Mouse (Mus musculus): ENCODE data around the gene Tmem95. TPM values are rescaled to one million over a fixed set of nuclear protein-coding genes. Genes with fewer than 3 reads are reported as not detected.
"Not testable (repeated sequence)": the region's sequence is repeated elsewhere in the genome, so short reads cannot be mapped to it uniquely, and the experiment has no call there.

Gene Tmem95
- polyA plus RNA-seq, 1 experiment, result not detected

DNA sequence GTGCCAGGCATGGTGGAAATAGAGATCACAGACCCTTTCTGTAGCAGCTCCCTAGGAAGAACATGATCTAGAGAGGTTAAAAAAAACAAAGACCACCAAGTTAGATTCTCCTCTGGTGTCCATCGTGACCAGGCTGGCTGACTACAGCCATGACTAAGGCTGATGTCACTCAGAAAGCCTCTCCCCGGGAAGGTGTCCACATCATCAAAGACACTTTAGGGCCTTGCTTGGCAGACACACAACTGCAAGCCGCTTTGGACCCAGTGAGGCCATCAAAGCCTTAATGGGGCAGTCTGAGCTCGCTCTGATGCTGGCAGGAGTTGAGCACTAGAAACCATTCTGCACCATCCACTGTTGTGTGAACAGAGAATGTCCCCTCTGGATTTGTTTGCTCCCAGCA lies 5.4 kb downstream of the Tmem95 start:
- Histone ChIP-seq H3K4me1 (ENCODE audit: control insufficient read depth, insufficient read depth, low read length) (no peaks in the 10 kb centered on the region), H3K27ac (ENCODE audit: insufficient read depth, low read length) (no peak overlapping the region), H3K4me3 (ENCODE audit: insufficient read depth, low read length) (no peak overlapping the region)
- TF ChIP-seq POLR2A (IDR thresholded peaks at IDR 0.05; ENCODE audit: extremely low read depth, insufficient read depth, low read length), result no peak
- no peak for TF ChIP-seq CTCF (IDR thresholded peaks at IDR 0.05; ENCODE audit: extremely low read depth, insufficient read depth, low read length)

DNA sequence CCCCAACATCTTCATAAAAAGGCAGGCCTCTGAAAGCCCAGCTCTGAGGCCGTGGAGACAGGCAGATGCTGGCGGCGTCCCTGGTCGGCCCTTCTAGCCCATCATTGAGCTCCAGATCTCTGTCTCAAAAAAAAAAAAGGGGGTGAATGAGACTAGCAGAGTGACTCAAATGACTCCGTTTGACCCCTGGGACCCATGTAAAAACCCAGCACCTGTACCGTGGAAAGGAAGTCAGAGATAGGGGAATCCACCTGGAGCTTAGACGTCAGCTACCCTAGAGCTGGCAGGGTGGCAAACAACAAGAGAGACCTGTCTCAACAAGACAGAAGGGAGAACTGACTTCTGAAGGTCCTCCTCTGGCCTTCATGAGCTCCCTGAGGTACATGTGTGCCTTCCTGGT lies 6.0 kb downstream of the Tmem95 start:
- Histone ChIP-seq H3K4me1 (ENCODE audit: control insufficient read depth, insufficient read depth, low read length) (no peaks in the 10 kb centered on the region), H3K4me3 (ENCODE audit: insufficient read depth, low read length) (no peak overlapping the region), H3K27ac (ENCODE audit: insufficient read depth, low read length) (no peak overlapping the region)
- TF ChIP-seq POLR2A (IDR thresholded peaks at IDR 0.05; ENCODE audit: extremely low read depth, insufficient read depth, low read length) (no peak), CTCF (IDR thresholded peaks at IDR 0.05; ENCODE audit: extremely low read depth, insufficient read depth, low read length) (no peak)

DNA sequence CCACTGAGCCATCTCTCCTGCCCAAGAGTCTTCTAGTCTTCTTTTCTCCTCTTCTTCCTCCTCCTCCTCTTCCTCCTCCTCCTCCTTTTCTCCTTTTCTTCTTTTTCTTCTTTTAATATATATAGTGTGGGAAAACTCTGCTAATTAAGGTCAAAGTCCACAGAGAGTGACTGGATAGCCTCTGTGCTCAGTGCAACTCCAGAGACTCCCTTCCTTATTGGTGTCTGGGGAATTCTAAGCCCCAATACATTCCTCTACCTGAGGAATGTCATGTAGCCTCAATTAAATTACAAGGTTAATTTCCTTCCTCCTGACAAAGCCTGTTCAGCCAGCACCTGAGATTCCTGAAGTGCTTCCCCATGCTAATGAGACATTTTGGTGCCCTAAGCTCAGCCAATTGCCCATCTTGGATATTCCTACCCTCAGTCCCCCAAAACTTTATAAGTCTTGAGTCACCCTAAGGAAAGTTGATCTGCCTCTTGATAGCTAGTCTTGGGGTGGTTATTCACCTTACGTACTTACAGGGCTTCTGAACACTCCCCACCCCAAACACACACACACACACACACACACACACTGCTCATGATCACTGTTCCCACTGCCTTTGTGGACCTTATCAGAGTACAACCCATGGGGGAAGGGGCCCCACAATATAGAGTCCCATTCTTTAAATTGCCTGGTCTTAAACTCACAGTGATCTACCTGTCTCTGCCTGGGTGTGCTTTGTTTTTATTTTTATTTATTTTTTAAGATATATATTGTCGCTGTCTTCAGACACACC lies 7.3 kb downstream of the Tmem95 start:
- Histone ChIP-seq H3K4me1 (ENCODE audit: control insufficient read depth, insufficient read depth, low read length) (peaks cover 2% of the 10 kb centered on the region; the same call in 1 of the 2 replicates), H3K27ac (ENCODE audit: insufficient read depth, low read length) (no peak overlapping the region), H3K4me3 (ENCODE audit: insufficient read depth, low read length) (no peak overlapping the region)
- no peak for TF ChIP-seq CTCF (IDR thresholded peaks at IDR 0.05; ENCODE audit: extremely low read depth, insufficient read depth, low read length)
- no peak for TF ChIP-seq POLR2A (IDR thresholded peaks at IDR 0.05; ENCODE audit: extremely low read depth, insufficient read depth, low read length)

DNA sequence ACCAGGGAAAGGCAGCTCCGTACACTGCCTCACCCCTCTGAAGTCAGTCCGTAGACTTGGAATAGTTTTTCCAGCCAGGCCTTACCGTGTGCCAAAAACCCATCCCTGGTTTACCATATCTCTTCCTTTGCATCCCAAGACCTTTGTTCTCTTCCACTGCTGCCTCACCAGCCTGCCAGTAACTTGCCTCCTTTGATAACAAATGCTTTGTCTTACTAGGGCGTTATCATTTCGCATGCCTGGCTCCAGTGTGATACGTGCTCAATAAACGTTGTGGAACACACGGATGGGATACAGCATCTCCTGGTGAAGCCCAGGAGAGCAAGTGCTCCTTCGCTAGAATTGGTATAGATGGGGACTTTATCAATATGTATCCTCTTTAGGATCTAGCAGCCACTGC lies 10.5 kb downstream of the Tmem95 start:
- peaks cover 2% of the 10 kb centered on the region; the same call in 1 of the 2 replicates for H3K4me1 ChIP-seq (ENCODE audit: control insufficient read depth, insufficient read depth, low read length)
- TF ChIP-seq CTCF (IDR thresholded peaks at IDR 0.05; ENCODE audit: extremely low read depth, insufficient read depth, low read length) (no peak), POLR2A (IDR thresholded peaks at IDR 0.05; ENCODE audit: extremely low read depth, insufficient read depth, low read length) (no peak)
- no peak overlapping the region for H3K4me3 ChIP-seq (ENCODE audit: insufficient read depth, low read length)
- H3K27ac ChIP-seq (ENCODE audit: insufficient read depth, low read length), result no peak overlapping the region

DNA sequence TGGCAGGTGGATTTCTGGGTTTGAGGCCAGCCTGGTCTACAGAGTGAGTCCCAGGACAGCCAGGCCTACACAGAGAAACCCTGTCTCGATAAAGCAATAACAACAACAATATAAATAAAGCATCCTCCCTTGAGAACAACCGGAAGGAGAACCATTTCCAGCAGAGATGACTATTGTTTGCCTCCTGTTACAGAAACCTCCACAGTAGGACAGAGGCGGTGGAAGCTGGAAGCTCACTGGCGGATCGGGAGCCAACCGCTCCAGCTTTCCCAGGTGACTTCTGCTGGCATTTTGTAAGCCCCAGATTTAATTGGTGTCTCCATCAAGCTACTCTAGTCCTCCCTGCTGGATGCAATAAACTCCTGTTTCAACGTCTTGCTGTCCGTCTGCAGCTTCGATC lies 12.3 kb downstream of the Tmem95 start:
- no peak for TF ChIP-seq POLR2A (IDR thresholded peaks at IDR 0.05; ENCODE audit: extremely low read depth, insufficient read depth, low read length)
- TF ChIP-seq CTCF (IDR thresholded peaks at IDR 0.05; ENCODE audit: extremely low read depth, insufficient read depth, low read length), result no peak
- H3K4me3 ChIP-seq (ENCODE audit: insufficient read depth, low read length), result no peak overlapping the region
- peaks cover 2% of the 10 kb centered on the region; the same call in 1 of the 2 replicates for H3K4me1 ChIP-seq (ENCODE audit: control insufficient read depth, insufficient read depth, low read length)
- H3K27ac ChIP-seq (ENCODE audit: insufficient read depth, low read length), result no peak overlapping the region

DNA sequence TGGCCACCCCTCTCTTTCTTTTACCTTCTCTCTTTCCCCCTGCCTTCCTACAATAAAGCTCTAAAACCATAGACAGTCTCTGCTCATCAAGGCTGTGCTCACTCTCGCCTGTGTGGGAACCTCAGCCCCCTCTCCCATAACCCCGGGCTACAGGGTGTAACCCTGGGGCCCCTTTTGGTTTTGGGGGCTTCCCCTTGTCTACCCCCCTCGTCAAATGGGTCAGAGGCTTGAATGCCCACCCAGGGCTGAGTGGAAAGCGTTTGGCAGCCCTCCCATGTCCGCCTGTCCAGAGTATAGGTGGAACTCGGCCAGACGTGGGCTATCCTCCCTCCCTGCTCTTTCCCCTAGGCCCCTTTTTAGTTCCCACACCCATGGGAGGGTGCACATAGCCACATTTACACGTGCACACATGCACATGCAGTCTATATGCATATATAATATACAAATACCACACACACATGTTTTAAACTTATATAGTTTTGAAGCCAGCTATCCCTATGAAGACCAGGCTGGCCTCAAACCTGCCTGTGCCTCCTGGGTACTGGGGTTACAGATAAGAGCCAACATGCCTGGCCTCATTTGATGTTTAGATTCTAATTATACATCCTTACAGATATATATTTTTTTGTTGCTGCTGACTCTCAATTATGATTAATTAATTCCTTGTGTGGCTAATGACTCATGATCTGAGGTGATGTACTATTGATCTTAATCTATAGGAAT lies 13.5 kb downstream of the Tmem95 start:
- H3K27ac ChIP-seq (ENCODE audit: insufficient read depth, low read length), result no peak overlapping the region
- TF ChIP-seq POLR2A (IDR thresholded peaks at IDR 0.05; ENCODE audit: extremely low read depth, insufficient read depth, low read length), result no peak
- no peak for TF ChIP-seq CTCF (IDR thresholded peaks at IDR 0.05; ENCODE audit: extremely low read depth, insufficient read depth, low read length)
- peaks cover 2% of the 10 kb centered on the region; the same call in 1 of the 2 replicates for H3K4me1 ChIP-seq (ENCODE audit: control insufficient read depth, insufficient read depth, low read length)
- H3K4me3 ChIP-seq (ENCODE audit: insufficient read depth, low read length), result no peak overlapping the region

DNA sequence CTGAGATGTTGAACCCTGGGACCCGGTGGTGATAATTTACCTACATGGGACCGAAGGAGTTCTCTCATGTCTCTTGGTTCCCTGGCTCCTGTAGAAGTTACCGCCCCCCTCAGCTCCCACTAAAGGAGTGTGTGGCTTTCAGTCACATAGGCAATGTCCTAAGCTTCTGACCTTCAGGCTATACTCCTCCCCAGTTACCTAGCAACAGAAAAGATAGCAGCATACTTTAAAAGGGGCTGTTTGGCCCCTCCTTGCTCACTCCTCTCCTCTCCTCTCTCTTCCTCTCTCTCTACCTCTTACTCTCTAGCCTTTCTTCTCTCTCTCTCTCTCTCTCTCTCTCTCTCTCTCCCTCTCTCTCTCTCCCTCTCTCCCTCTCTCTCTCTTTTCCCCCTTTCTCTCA lies 14.1 kb downstream of the Tmem95 start:
- H3K4me3 ChIP-seq (ENCODE audit: insufficient read depth, low read length); H3K27ac ChIP-seq (ENCODE audit: insufficient read depth, low read length); H3K4me1 ChIP-seq (ENCODE audit: control insufficient read depth, insufficient read depth, low read length): not testable (repeated sequence)

DNA sequence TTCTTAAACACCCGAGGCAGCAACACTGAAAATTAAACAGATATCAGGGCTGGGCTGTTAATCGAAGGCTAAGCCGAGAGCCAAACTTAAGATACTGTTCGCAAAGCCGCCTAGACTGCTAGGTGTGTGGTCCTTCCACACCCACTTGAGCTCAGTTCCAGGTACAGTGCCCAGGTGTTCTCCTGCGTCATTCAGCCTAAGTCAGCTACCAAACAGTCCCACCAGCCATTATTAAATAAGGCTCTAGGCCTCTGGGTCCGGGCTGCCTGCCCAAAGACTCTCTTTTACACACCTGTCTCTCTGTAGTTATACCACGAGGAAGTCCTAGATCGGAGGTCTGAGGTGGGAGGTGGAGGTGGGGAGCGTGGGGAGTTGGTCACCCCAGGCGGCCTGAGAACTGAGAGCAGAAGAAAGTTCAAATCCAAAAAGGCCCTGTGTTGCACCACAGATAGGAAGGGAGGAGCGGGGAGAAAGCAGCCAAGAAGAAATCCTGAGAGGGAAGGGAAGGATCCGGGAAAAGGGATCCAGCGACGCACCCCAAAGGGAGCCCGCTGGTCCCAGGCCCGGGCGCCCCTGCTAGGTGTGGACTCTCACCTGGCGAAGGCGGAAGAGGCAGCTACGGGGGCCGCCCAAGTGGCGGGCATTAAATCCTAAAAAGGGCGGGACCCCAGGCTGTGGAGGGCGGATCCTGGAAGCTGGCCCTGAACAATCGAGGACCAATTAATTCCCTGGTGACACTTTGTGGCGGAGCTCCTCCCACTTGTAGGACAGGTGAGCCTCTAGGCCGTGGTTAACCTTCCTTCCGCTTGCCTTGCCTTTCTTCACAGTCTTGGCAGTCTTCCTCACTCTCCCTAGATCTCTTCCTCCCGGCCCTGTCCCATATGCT lies 19.5 kb downstream of the Tmem95 start, which contains the start of gene Tnk1:
Tnk1 (minus strand) TSS at position 618 of the 886 bp plus-strand sequence.
- H3K4me1 ChIP-seq (ENCODE audit: control insufficient read depth, insufficient read depth, low read length), result no peaks in the 10 kb centered on the region
- no peak within 1 kb of the TSS for H3K27ac ChIP-seq (ENCODE audit: insufficient read depth, low read length)
- no peak for TF ChIP-seq POLR2A (IDR thresholded peaks at IDR 0.05; ENCODE audit: extremely low read depth, insufficient read depth, low read length)
- no peak for TF ChIP-seq CTCF (IDR thresholded peaks at IDR 0.05; ENCODE audit: extremely low read depth, insufficient read depth, low read length)
- no peak within 1 kb of the TSS for H3K4me3 ChIP-seq (ENCODE audit: insufficient read depth, low read length)

DNA sequence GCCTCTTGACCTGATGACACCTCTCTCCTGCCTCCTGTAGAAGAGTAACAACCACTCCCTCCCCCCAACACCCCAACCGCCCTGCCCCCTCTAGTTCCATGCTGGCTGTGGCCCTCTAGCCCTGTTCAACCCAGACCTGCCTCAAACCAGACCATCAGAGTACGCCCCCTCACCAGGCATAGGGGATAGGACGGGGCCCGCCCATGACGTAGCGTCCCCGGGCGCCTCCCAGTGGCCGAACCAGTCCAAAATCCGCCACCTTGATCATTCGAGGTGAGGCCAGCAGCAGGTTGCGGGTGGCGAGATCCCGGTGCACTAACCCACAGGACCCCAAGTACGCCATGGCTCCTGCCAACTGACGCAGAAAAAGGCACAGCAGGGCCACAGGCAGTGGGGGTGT lies 22.5 kb downstream of the Tmem95 start:
- Histone ChIP-seq H3K4me3 (ENCODE audit: insufficient read depth, low read length) (no peak overlapping the region), H3K27ac (ENCODE audit: insufficient read depth, low read length) (no peak overlapping the region), H3K4me1 (ENCODE audit: control insufficient read depth, insufficient read depth, low read length) (no peaks in the 10 kb centered on the region)
- TF ChIP-seq POLR2A (IDR thresholded peaks at IDR 0.05; ENCODE audit: extremely low read depth, insufficient read depth, low read length), result no peak
- TF ChIP-seq CTCF (IDR thresholded peaks at IDR 0.05; ENCODE audit: extremely low read depth, insufficient read depth, low read length), result no peak

Measured in cortical plate, adult 2 months (tissue).